Comparison of ENCODE assay signal across 9 mouse cellular contexts in genomic region chr11:76292398-76292797, GRCm38 (mm10). TPM values are rescaled to one million over a fixed set of nuclear protein-coding genes. Genes with fewer than 3 reads are reported as not detected.
DNase-seq lines count a peak whose midpoint lies in the region; ATAC-seq and TF ChIP-seq lines count a peak whose summit lies in the region.
"Had no signal": no experiment of that assay in that cellular context is flagged by ENCODE, and none has a peak within 500 bp of the region (broad histone marks: within the 10 kb centered on the region; RNA-seq: fewer than 3 reads in every experiment).

No protein-coding gene starts in this region.

- TF ChIP-seq CTCF in hindbrain, postnatal 0 days (IDR thresholded peaks at IDR 0.05; ENCODE audit: low read depth): no peak
- no peak for TF ChIP-seq CTCF in lung, embryonic 14.5 days (IDR thresholded peaks at IDR 0.05; ENCODE audit: low read depth)

- H3K4me1 ChIP-seq in forebrain, embryonic 11.5 days (replicated peaks; ENCODE audit: control insufficient read depth, insufficient read depth, low read length): peaks cover 37% of the 10 kb centered on the region
- peaks cover 55% of the 10 kb centered on the region for H3K4me1 ChIP-seq in forebrain, embryonic 16.5 days (replicated peaks; ENCODE audit: control insufficient read depth, insufficient read depth, low read length)
- H3K4me1 ChIP-seq in forebrain, embryonic 13.5 days: peaks cover 85% of the 10 kb centered on the region
- peaks cover 40% of the 10 kb centered on the region for H3K4me1 ChIP-seq in hindbrain, postnatal 0 days (ENCODE audit: insufficient read depth, low read length)
- peaks cover 30% of the 10 kb centered on the region for H3K4me1 ChIP-seq in lung, embryonic 14.5 days (ENCODE audit: insufficient read depth)

- no peaks in the 10 kb centered on the region for H3K27me3 ChIP-seq in forebrain, embryonic 11.5 days (ENCODE audit: control insufficient read depth, insufficient read depth, low read length)
- no peaks in the 10 kb centered on the region for H3K27me3 ChIP-seq in forebrain, embryonic 16.5 days (replicated peaks; ENCODE audit: control insufficient read depth, insufficient read depth, low read length)
- H3K27me3 ChIP-seq in forebrain, embryonic 13.5 days: no peaks in the 10 kb centered on the region
- no peaks in the 10 kb centered on the region for H3K27me3 ChIP-seq in hindbrain, postnatal 0 days (ENCODE audit: insufficient read depth, low read length)
- no peaks in the 10 kb centered on the region for H3K27me3 ChIP-seq in lung, embryonic 14.5 days (ENCODE audit: insufficient read depth, low read length)

- H3K27ac ChIP-seq in forebrain, embryonic 11.5 days (ENCODE audit: low read depth, low read length): peak overlapping the region; percentile 68
- H3K27ac ChIP-seq in forebrain, embryonic 16.5 days (ENCODE audit: low read length): no peak overlapping the region
- peak overlapping the region; percentile 61; the same call in 1 of the 2 replicates for H3K27ac ChIP-seq in forebrain, embryonic 13.5 days
- H3K27ac ChIP-seq in hindbrain, postnatal 0 days: peak overlapping the region; percentile 51; the same call in 1 of the 2 replicates
- H3K27ac ChIP-seq in lung, embryonic 14.5 days (ENCODE audit: low read depth): peak overlapping the region; percentile 94

- DNase-seq in forebrain, embryonic 11.5 days (ENCODE audit: low spot score): no peak
- DNase-seq in hindbrain, postnatal 0 days (ENCODE audit: low spot score): no peak
- DNase-seq in lung, embryonic 14.5 days: peak; percentile 93
- no peak for DNase-seq in c-Kit-positive CD71-positive TER-119-positive erythroid progenitor cells, embryonic 14.5 days (ENCODE audit: low spot score)
- DNase-seq in MN1 (ENCODE audit: low spot score): no peak
- no peak for DNase-seq in thymus, postnatal 4 days

- ATAC-seq in forebrain, embryonic 11.5 days (replicated peaks; ENCODE audit: low FRiP score): no peak
- no peak for ATAC-seq in forebrain, embryonic 16.5 days
- no peak for ATAC-seq in forebrain, embryonic 13.5 days
- no peak for ATAC-seq in hindbrain, postnatal 0 days
- peak; percentile 65; the same call in 1 of the 2 replicates for ATAC-seq in lung, embryonic 14.5 days (ENCODE audit: insufficient read depth)

- H3K9me3 ChIP-seq in forebrain, embryonic 11.5 days (ENCODE audit: control insufficient read depth, low read length): no peaks in the 10 kb centered on the region
- no peaks in the 10 kb centered on the region for H3K9me3 ChIP-seq in forebrain, embryonic 16.5 days (ENCODE audit: control insufficient read depth, low read length)
- H3K9me3 ChIP-seq in forebrain, embryonic 13.5 days (replicated peaks): no peaks in the 10 kb centered on the region
- no peaks in the 10 kb centered on the region for H3K9me3 ChIP-seq in hindbrain, postnatal 0 days (ENCODE audit: low read length)
- no peaks in the 10 kb centered on the region for H3K9me3 ChIP-seq in lung, embryonic 14.5 days (ENCODE audit: low read depth, low read length)

- H3K9ac ChIP-seq in forebrain, embryonic 11.5 days (ENCODE audit: low read length): no peak overlapping the region
- no peak overlapping the region for H3K9ac ChIP-seq in forebrain, embryonic 16.5 days (replicated peaks; ENCODE audit: low read depth, low read length)
- H3K9ac ChIP-seq in forebrain, embryonic 13.5 days: no peak overlapping the region
- H3K9ac ChIP-seq in hindbrain, postnatal 0 days (replicated peaks; ENCODE audit: low read length): no peak overlapping the region
- H3K9ac ChIP-seq in lung, embryonic 14.5 days: peak overlapping the region; percentile 16; the same call in 1 of the 2 replicates

- no peak overlapping the region for H3K4me2 ChIP-seq in forebrain, embryonic 11.5 days (ENCODE audit: low read depth, low read length, severe bottlenecking)
- H3K4me2 ChIP-seq in forebrain, embryonic 16.5 days (ENCODE audit: low read length): no peak overlapping the region
- no peak overlapping the region for H3K4me2 ChIP-seq in forebrain, embryonic 13.5 days
- H3K4me2 ChIP-seq in hindbrain, postnatal 0 days (ENCODE audit: low read depth, low read length): 0 out of 2 replicates have a peak overlapping the region, but pooled peaks have one; percentile 3
- peak overlapping the region; percentile 47 for H3K4me2 ChIP-seq in lung, embryonic 14.5 days

- no peak overlapping the region for H3K4me3 ChIP-seq in forebrain, embryonic 11.5 days (ENCODE audit: low read depth, low read length)
- H3K4me3 ChIP-seq in forebrain, embryonic 16.5 days (replicated peaks; ENCODE audit: low read length): no peak overlapping the region
- H3K4me3 ChIP-seq in forebrain, embryonic 13.5 days: no peak overlapping the region
- no peak overlapping the region for H3K4me3 ChIP-seq in hindbrain, postnatal 0 days (ENCODE audit: low read length)
- no peak overlapping the region for H3K4me3 ChIP-seq in lung, embryonic 14.5 days (ENCODE audit: low read depth, low read length)
- H3K4me3 ChIP-seq: erythroblast, embryonic 14.5 days had no signal

- WGBS in forebrain, embryonic 11.5 days: 82% methylated on average over 15 of the region's 15 CpGs
- 85% methylated on average over 15 of the region's 15 CpGs for WGBS in forebrain, embryonic 16.5 days
- WGBS in forebrain, embryonic 13.5 days: 85% methylated on average over 15 of the region's 15 CpGs
- 76% methylated on average over 15 of the region's 15 CpGs for WGBS in hindbrain, postnatal 0 days
- WGBS in lung, embryonic 14.5 days: 21% methylated on average over 15 of the region's 15 CpGs

- H3K36me3 ChIP-seq in forebrain, embryonic 11.5 days (ENCODE audit: control insufficient read depth, insufficient read depth, low read length): no peaks in the 10 kb centered on the region
- no peaks in the 10 kb centered on the region for H3K36me3 ChIP-seq in forebrain, embryonic 16.5 days (ENCODE audit: control insufficient read depth, insufficient read depth)
- H3K36me3 ChIP-seq in forebrain, embryonic 13.5 days (ENCODE audit: poor library complexity, severe bottlenecking): no peaks in the 10 kb centered on the region
- no peaks in the 10 kb centered on the region for H3K36me3 ChIP-seq in hindbrain, postnatal 0 days (ENCODE audit: insufficient read depth, low read length)
- H3K36me3 ChIP-seq in lung, embryonic 14.5 days (ENCODE audit: insufficient read depth): no peaks in the 10 kb centered on the region

RNA-seq across cellular contexts. Expression of gene Glod4, which starts 48.9 kb away (rescaled TPM):
- 122 and 125 TPM in 2 replicates for polyA plus RNA-seq in forebrain, embryonic 11.5 days (2014; fragmentation: Nextera tagmentation; extraction: Ambion mirVana)
- polyA plus RNA-seq in forebrain, embryonic 16.5 days (2015; fragmentation: Nextera tagmentation; extraction: Ambion mirVana): 127 and 129 TPM in 2 replicates
- 129 and 133 TPM in 2 replicates for polyA plus RNA-seq in forebrain, embryonic 13.5 days (2015; fragmentation: Nextera tagmentation; extraction: Ambion mirVana)
- total RNA-seq in hindbrain, postnatal 0 days (2014; rRNA removed): 34.2 and 39.8 TPM in 2 replicates
- polyA plus RNA-seq in hindbrain, postnatal 0 days (2015; fragmentation: Nextera tagmentation; extraction: Ambion mirVana): 116 and 118 TPM in 2 replicates
- 131 and 152 TPM in 2 replicates for polyA plus RNA-seq in lung, embryonic 14.5 days (2014; fragmentation: Nextera tagmentation; extraction: Ambion mirVana)

RNA-seq across cellular contexts. Expression of gene Mrm3, which starts 48.9 kb away (rescaled TPM):
- 18.6 and 20.7 TPM in 2 replicates for polyA plus RNA-seq in forebrain, embryonic 11.5 days (2014; fragmentation: Nextera tagmentation; extraction: Ambion mirVana)
- polyA plus RNA-seq in forebrain, embryonic 16.5 days (2015; fragmentation: Nextera tagmentation; extraction: Ambion mirVana): 21.8 and 24.6 TPM in 2 replicates
- 20.4 and 23.8 TPM in 2 replicates for polyA plus RNA-seq in forebrain, embryonic 13.5 days (2015; fragmentation: Nextera tagmentation; extraction: Ambion mirVana)
- total RNA-seq in hindbrain, postnatal 0 days (2014; rRNA removed): 11.9 and 19.2 TPM in 2 replicates
- polyA plus RNA-seq in hindbrain, postnatal 0 days (2015; fragmentation: Nextera tagmentation; extraction: Ambion mirVana): 22.5 and 22.8 TPM in 2 replicates
- 21.7 and 24.3 TPM in 2 replicates for polyA plus RNA-seq in lung, embryonic 14.5 days (2014; fragmentation: Nextera tagmentation; extraction: Ambion mirVana)

Comparison
In these comparisons a context has a peak if more than half of its experiments do, and no peak if none do; other contexts are left out.
1. H3K4me2 ChIP-seq: peak in hindbrain, postnatal 0 days (single experiment) and lung, embryonic 14.5 days (single experiment); none in forebrain, embryonic 11.5 days (single experiment), forebrain, embryonic 16.5 days (single experiment) and forebrain, embryonic 13.5 days (single experiment).